In genomic region chrX:71425746-71426519, GRCm38 (mm10) we compare ENCODE assay signal across 7 mouse cellular contexts.
DNase-seq lines count a peak whose midpoint lies in the region; ATAC-seq lines count a peak whose summit lies in the region.

No protein-coding gene starts in this region.

- WGBS in intestine, embryonic 16.5 days = 44% methylated on average over 9 of the region's 9 CpGs
- WGBS in midbrain, embryonic 11.5 days = 44% methylated on average over 9 of the region's 9 CpGs

- intact Hi-C loops in left cerebral cortex, postnatal 14 days (cut with DNase I) = loop anchor here (2.0 to 5.0 kb wide), 2 partner anchors 175 to 201 kb away; no protein-coding TSS in a partner anchor

- H3K27me3 ChIP-seq in intestine, embryonic 16.5 days (replicated peaks; ENCODE audit: control insufficient read depth, insufficient read depth, low read length) = no peaks in the 10 kb centered on the region
- no peaks in the 10 kb centered on the region for H3K27me3 ChIP-seq in midbrain, embryonic 11.5 days (ENCODE audit: control insufficient read depth, insufficient read depth, low read length)

- no peak overlapping the region for H3K4me3 ChIP-seq in intestine, embryonic 16.5 days (ENCODE audit: low read length)
- no peak overlapping the region for H3K4me3 ChIP-seq in midbrain, embryonic 11.5 days (ENCODE audit: low read depth, low read length)

- no peaks in the 10 kb centered on the region for H3K4me1 ChIP-seq in intestine, embryonic 16.5 days (ENCODE audit: control insufficient read depth, insufficient read depth, low read length)
- H3K4me1 ChIP-seq in midbrain, embryonic 11.5 days (ENCODE audit: control insufficient read depth, insufficient read depth, low read length) = no peaks in the 10 kb centered on the region

- no peaks in the 10 kb centered on the region for H3K9me3 ChIP-seq in intestine, embryonic 16.5 days (ENCODE audit: control insufficient read depth, low read length)
- no peaks in the 10 kb centered on the region for H3K9me3 ChIP-seq in midbrain, embryonic 11.5 days (ENCODE audit: control insufficient read depth, low read length)

- H3K36me3 ChIP-seq in intestine, embryonic 16.5 days (ENCODE audit: control insufficient read depth, insufficient read depth, low read length) = no peaks in the 10 kb centered on the region
- no peaks in the 10 kb centered on the region for H3K36me3 ChIP-seq in midbrain, embryonic 11.5 days (ENCODE audit: control insufficient read depth, insufficient read depth, low read length)

- DNase-seq in adrenal gland, adult (ENCODE audit: inconsistent age in 2 of 2, low spot score in 1 of 2) = peak; percentile 77 to 94
- DNase-seq in cerebellum, postnatal 4 days (ENCODE audit: low spot score in 2 of 2) = peak; percentile 69 to 78
- peak; percentile 47 to 58 for DNase-seq in gastrocnemius, adult 8-10 months (ENCODE audit: low spot score in 2 of 2)
- peak; percentile 78 to 86 for DNase-seq in left cerebral cortex, postnatal 14 days (ENCODE audit: low spot score in 2 of 2)
- peak; percentile 97 for DNase-seq in midbrain, embryonic 11.5 days (ENCODE audit: low spot score, missing footprints)
- DNase-seq in spleen, adult 12 weeks (ENCODE audit: low spot score) = peak; percentile 67

- H3K9ac ChIP-seq in intestine, embryonic 16.5 days (ENCODE audit: low read depth, low read length) = no peak overlapping the region
- no peak overlapping the region for H3K9ac ChIP-seq in midbrain, embryonic 11.5 days (ENCODE audit: low read length)

- no peak overlapping the region for H3K4me2 ChIP-seq in intestine, embryonic 16.5 days (ENCODE audit: low read depth, low read length)
- no peak overlapping the region for H3K4me2 ChIP-seq in midbrain, embryonic 11.5 days

- no peak overlapping the region for H3K27ac ChIP-seq in intestine, embryonic 16.5 days (ENCODE audit: low read length)
- H3K27ac ChIP-seq in midbrain, embryonic 11.5 days (ENCODE audit: low read depth, low read length) = no peak overlapping the region

- ATAC-seq in intestine, embryonic 16.5 days = peak; percentile 71
- ATAC-seq in midbrain, embryonic 11.5 days (ENCODE audit: low FRiP score) = peak; percentile 71; the same call in 1 of the 2 replicates
